Mouse (Mus musculus) kidney, postnatal 4 days (tissue): ENCODE data around the gene Pinlyp.

Experiments
- DNase-seq, 2 experiments: peaks; one replicate each; pipeline ENCODE4 v3.0.0; 2021; ENCODE audit warnings: mixed read lengths in 2 of 2

Pinlyp gene

DNA sequence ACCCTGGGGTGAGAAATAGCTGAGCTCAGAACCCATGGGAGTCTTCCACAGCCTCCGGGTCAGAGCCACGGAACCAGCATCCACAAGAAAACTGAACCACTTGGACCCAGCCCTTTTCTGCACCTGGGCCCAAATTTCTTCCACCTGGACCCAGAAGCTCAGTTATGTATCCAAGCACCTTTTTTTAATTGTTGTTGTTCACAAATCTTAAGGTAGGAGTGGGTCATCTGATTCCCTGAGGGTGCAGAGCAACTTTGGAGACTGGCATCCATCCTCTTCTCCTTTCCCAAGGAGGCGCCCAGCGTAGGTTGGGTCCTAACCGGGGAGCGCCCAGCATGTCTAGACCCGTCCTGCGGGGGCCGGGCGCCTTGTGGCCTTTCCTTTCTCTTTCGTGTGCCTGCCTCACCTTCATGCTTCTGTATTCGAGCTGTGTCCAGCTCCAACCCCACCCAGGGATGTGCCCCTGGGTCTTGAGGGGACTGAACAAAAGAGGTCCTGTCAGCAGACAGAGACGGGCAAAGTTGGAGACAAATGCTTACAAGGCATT lies at the start of gene Pinlyp, which contains the start of gene Xrcc1:
Gene Pinlyp, minus strand, starts transcription at position 51 of the 547 bp plus-strand sequence.
Gene Xrcc1, plus strand, starts transcription at position 222 of the 547 bp plus-strand sequence.
- DNase-seq = peak; percentile 29 to 41

DNA sequence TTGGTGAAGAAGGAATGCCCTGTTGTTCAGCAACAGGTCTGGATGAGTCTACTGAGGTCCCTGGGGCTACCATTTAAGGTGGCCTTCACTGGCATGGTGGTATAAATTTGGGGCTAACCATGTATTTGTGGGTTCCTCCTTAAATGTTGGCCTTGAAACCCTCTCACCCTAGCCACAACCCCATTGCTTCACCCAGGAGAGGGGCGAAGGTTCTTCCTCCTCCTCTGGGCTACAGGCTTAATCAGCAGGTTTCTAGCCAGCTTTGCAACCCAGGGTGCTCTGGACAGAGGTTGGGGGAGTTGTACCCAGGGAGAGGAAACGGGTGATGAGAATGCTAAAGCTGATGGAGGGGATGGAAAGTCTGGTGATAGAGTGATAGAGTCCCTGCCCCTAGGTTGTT lies 49.5 kb upstream of the Pinlyp start:
- no peak for DNase-seq

GRCm38 (mm10) chr7:24594309-24594803 lies 48.4 kb upstream of the Pinlyp start:
- DNase-seq = peak in 1 of 2 experiments; percentile 40

DNA sequence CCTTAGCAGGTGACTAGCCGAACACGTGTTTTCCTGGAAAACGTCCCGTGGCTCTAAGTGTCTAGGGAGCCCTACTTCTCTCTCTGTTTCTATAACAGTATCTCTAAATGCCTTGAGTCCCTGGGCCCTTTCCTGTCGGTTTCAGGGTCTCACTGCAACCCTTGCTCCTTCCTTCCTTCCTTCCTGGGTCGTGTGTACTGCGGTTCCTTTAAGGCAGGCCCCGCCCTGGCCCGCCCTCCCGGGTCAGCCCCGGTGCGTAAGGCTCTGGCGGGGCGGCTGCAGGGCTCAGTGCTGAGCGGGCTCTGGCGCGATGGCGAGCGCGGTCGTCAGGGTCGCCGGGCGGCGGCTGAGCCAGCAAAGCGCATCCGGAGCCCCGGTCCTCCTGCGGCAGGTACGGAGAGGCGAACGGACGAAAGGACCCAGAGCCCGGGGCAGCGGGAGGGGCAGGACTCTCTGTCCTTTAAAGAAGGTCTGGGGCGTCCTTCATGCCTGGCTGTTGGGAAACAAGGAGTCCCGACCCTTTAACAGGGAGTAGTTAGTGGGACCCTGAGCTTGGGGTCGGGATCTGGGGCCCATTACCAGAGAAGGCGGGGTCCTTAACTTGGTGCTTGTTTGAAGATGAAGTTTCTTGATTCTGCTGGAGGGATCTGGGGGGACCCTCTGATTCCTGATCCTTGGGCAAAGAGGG lies 47.8 kb upstream of the Pinlyp start:
- peak; percentile 81 to 87 for DNase-seq

DNA sequence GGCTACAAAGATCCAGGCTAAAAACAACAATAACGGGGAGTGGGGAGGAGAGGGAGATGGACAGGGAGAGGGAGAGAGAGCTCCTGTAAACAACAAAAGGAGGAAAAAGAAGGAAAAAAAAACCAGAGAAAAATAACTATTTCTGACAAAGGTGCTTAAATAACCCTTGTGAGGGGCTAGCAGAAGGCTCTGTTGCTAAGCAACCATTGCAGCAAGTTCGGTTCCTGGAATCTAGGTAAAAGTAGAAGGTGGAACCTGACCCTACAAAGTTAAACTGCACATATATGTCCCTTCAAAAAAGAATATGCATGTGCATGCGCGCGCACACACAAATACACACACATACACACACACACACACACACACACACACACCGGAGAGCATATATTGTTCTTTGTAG lies 46.9 kb upstream of the Pinlyp start:
- DNase-seq = no peak

DNA sequence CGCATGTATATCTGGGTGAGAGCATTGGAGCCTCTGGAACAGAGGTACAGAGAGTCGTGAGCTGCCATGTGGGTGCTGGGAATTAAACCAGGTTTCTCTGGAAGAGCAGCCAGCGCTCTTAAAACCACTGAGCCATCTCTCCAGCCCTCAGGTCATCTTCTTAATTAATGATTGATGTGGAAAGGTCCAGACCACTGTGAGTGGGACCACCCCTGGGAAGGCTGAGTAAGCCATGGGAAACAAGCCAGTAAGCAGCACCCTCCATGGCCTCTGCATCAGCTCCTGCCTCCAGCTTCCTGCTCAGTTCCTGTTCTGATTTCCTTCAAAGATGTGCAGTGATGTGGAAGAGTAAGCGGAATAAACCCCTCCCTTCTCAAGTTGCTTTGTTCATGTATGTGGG lies 46.2 kb upstream of the Pinlyp start:
- DNase-seq = peak in 1 of 2 experiments; percentile 49

DNA sequence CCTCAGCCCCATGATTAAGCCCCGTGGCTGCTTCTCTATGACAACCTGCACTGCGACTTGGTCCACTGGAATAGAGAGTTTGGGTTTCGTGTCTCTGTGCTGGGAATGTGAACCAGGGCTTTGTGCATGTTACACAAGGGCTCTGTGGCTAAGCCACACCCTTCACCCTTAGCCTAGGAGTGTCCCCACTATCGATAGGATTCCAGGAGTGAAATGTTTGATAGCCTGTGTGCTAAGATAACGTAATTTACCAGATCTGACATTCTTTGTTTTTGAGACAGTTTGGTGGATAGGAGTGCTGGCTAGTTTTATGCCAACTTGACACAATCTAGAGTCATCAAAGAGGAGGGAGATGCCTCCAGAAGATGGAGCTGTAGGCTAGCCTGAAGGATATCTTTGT lies 45.8 kb upstream of the Pinlyp start:
- no peak for DNase-seq

DNA sequence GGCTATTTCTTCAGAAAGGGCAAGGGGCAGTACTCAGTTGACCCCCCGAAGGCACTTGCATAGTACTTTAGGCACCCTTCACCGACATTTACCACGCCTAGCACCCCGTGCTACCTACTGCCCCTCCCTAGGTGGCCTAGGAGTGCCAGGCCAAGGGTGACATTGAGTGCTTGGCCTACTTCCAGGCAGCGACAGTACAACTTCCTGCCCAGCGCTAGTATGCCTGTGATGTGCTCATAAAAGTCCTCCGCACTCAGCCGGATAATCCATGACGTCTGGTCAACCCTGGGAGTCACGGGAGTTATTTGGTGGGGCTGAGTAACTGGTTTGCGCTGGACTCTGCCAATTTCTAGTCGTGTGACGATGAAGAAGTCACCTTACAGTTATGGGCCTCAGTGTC lies 42.4 kb upstream of the Pinlyp start:
- peak; percentile 60 to 74 for DNase-seq

DNA sequence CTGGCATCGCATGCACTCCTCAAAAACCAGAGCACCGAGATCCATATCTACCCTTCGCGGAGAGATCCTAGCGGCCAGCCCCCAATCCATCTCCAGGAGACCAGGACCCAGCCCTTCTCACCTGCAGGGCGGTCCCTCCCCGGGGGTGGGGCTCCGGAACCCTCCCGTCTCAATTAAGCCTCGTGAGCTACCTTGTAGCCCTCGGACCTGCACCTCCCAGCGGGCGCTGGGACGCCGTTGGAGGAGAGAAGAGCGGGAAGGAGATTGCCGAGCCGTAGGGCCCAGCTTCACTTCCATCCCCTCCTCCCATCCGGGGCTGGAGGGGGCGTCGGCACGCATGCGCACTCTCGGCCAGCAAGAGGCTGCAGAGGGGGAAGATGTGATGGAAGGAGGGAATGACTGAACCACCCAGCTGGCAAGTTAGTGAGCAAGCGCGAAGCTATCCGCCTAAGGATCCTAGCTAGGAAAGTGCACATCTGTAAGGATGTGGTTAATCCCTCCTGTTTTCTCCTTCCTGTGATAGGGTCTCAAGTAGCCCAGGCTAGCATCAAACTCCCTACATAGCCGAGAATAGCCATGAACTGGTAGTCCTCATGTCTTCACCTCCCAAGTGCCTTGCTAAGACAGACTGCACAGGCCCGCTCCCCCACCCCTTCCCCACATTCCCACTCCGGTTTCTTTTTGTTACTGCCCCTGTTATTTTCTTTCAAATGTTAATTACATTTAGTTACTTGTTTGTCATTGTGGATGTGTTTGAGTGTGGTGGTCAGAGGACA lies 41.6 kb upstream of the Pinlyp start, which contains the start of the genes Ethe1 and Zfp575:
Gene Ethe1, plus strand, starts transcription at position 214 of the 776 bp plus-strand sequence.
Gene Zfp575, minus strand, starts transcription at position 312 of the 776 bp plus-strand sequence.
- peak; percentile 83 to 87 for DNase-seq

- peak; percentile 47 to 66 for DNase-seq
Observed at GRCm38 (mm10) chr7:24586828-24587227, 40.9 kb upstream of the Pinlyp start.

- DNase-seq = no peak
Observed at GRCm38 (mm10) chr7:24585995-24586394, 40.1 kb upstream of the Pinlyp start.

GRCm38 (mm10) chr7:24584876-24585275 lies 39.0 kb upstream of the Pinlyp start:
- DNase-seq = no peak

- DNase-seq = no peak
Observed at GRCm38 (mm10) chr7:24577811-24578210, 31.9 kb upstream of the Pinlyp start.

GRCm38 (mm10) chr7:24574224-24574796 lies 28.4 kb upstream of the Pinlyp start:
- peak in 1 of 2 experiments; percentile 59 for DNase-seq

DNA sequence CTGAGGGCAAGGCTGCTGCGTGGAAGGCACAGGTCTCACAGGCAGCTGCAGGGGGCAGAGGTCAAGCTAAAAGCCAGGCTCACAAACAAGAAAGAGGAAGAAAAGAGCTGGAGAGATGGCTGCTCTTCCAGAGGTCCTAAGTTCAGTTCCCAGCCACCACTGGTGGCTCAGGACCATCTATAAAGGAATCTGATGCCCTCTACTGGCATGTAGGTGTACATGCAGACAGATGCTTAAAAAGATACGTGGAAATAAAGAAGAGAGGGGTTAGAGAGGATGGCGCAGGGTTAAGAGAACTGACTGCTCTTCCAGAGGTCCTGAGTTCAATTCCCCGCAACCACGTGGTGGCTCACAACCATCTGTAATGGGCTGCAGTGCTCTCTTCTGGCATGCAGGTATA lies 26.5 kb upstream of the Pinlyp start:
- DNase-seq = no peak

- no peak for DNase-seq
Observed at GRCm38 (mm10) chr7:24571071-24571470, 25.2 kb upstream of the Pinlyp start.

GRCm38 (mm10) chr7:24568512-24568911 lies 22.6 kb upstream of the Pinlyp start:
- no peak for DNase-seq

DNA sequence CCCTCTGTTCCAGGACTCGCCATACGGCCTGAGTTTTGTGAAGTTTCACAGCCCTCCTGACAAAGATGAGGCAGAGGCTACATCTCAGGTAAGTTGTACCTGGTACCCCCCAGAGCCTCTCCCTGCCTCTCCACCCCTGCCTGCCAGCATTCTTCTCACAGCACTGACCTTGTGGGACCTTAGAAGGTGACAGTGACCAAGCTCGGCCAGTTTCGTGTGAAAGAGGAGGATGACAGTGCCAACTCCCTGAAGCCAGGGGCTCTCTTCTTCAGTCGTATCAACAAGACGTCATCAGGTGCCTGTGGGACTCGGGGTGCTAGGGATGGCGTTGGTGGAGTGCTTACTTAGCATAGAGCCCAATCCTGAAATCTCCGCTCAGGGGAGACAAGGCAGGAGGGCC lies 20.3 kb upstream of the Pinlyp start:
- DNase-seq = no peak

- DNase-seq = no peak
Observed at GRCm38 (mm10) chr7:24565627-24566026, 19.7 kb upstream of the Pinlyp start.

- DNase-seq = peak; percentile 87 to 89
Observed at GRCm38 (mm10) chr7:24564607-24565265, 18.8 kb upstream of the Pinlyp start.

- DNase-seq = no peak
Observed at GRCm38 (mm10) chr7:24563837-24564206, 17.9 kb upstream of the Pinlyp start.

GRCm38 (mm10) chr7:24563191-24563836 lies 17.4 kb upstream of the Pinlyp start:
- no peak for DNase-seq
